Mouse (Mus musculus): ENCODE results near the gene Lmbrd2.

GRCm38 (mm10) chr15:9189796-9190195 lies 49.4 kb downstream of the Lmbrd2 start:
- TF ChIP-seq HCFC1 (IDR thresholded peaks at IDR 0.05; ENCODE audit: borderline replicate concordance, insufficient read depth, low read length): no peak
- no peak for TF ChIP-seq CHD2 (IDR thresholded peaks at IDR 0.05; ENCODE audit: low read depth, low read length)

Data from ES-E14 (cell line).